Mouse (Mus musculus) lung, embryonic 14.5 days (tissue): ENCODE results near the gene Cldn14. TPM values are rescaled to one million over a fixed set of nuclear protein-coding genes. Genes with fewer than 3 reads are reported as not detected.

Source experiments
- ATAC-seq: fragments of 200-750 bp; cut with Nextera tagmentation; 2 replicates; pipeline ENCODE4 v1.8.0; 2017; ENCODE audit warnings: mild to moderate bottlenecking, moderate TSS enrichment, moderate library complexity; ENCODE audit not compliant: insufficient read depth
- DNase-seq: peaks from one replicate; pipeline ENCODE4 v3.0.0-alpha.2; 2015
- H3K27ac ChIP-seq: fragments of 300-500 bp; sonication (generic); 2 replicates; pipeline ENCODE4 v1.5.1; 2014; ENCODE audit warnings: low read depth, mild to moderate bottlenecking, moderate library complexity
- H3K27me3 ChIP-seq: fragments of 300-500 bp; sonication (generic); 2 replicates; pipeline ENCODE4 v1.6.1; 2014; ENCODE audit warnings: low read length, control low read depth; ENCODE audit not compliant: insufficient read depth
- H3K36me3 ChIP-seq: fragments of 300-500 bp; sonication (generic); 2 replicates; pipeline ENCODE4 v1.6.1; 2014; ENCODE audit warnings: control low read depth; ENCODE audit not compliant: insufficient read depth
- H3K4me1 ChIP-seq: fragments of 300-500 bp; sonication (generic); 2 replicates; pipeline ENCODE4 v1.6.1; 2014; ENCODE audit warnings: antibody characterized with exemption, control low read depth; ENCODE audit not compliant: insufficient read depth
- H3K4me2 ChIP-seq: fragments of 300-500 bp; sonication (generic); 2 replicates; pipeline ENCODE4 v1.6.1; 2014; ENCODE audit warnings: mild to moderate bottlenecking
- H3K4me3 ChIP-seq: fragments of 300-500 bp; sonication (generic); 2 replicates; pipeline ENCODE4 v1.5.1; 2014; ENCODE audit warnings: low read depth, low read length
- H3K9ac ChIP-seq: fragments of 300-500 bp; sonication (generic); 2 replicates; pipeline ENCODE4 v1.6.1; 2014
- H3K9me3 ChIP-seq: fragments of 300-500 bp; sonication (generic); 2 replicates; pipeline ENCODE4 v1.6.1; 2016; ENCODE audit warnings: low read depth, low read length, control low read depth
- CTCF ChIP-seq: IDR thresholded peaks from 2 replicates; pipeline ENCODE4 v1.5.1; 2016; ENCODE audit warnings: antibody characterized with exemption, low read depth
- WGBS: fragments of 180-500 bp; shearing (Covaris S2); extraction: QIAGEN DNeasy Blood & Tissue Kit; methylation state at CpG from one replicate; pipeline ENCODE4 v1.1.7; 2014; 5-methylcytosine and 5-hydroxymethylcytosine counted together
- polyA plus RNA-seq: library from polyadenylated mRNA; unstranded; fragments of >200 nt; fragmentation: Nextera tagmentation; extraction: Ambion mirVana; gene quantifications from 2 replicates; pipeline ENCODE4 v1.2.1, GENCODE M21; 2014

Cldn14 gene
- polyA plus RNA-seq, 1 experiment from 2014 or later = not detected

DNA sequence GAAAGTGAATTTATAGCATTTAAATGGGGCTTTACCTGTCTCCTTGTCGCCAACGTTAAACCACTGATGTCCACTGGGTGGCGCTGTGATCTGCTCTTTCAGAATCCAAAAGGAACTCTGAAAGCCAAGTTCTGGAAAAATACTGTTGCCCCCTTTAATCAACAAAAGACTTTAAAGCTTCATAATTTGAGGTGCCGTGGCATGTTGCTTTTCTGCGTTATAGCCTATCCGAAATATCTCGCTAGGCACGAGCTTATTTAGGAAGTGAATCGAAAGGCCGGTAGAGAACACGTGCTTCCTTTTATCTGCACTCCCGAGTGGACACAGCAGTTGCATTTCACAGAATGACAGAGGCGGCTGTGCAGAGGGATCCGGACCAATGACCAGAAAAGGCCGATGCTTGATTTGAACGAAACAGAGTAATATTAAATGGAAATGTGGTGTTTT, 70.2 kb downstream of the Cldn14 start:
- no peaks in the 10 kb centered on the region for H3K9me3 ChIP-seq
- peaks cover 6% of the 10 kb centered on the region; the same call in 1 of the 2 replicates for H3K4me1 ChIP-seq
- H3K4me2 ChIP-seq = peak overlapping the region; percentile 57
- no peak overlapping the region for H3K27ac ChIP-seq
- WGBS = 6% methylated on average over 16 of the region's 16 CpGs
- no peaks in the 10 kb centered on the region for H3K36me3 ChIP-seq
- ATAC-seq (no peak), DNase-seq (peak; percentile 95)
- H3K4me3 ChIP-seq = peak overlapping the region; percentile 10
- peaks cover 24% of the 10 kb centered on the region for H3K27me3 ChIP-seq
- peak; percentile 88 for TF ChIP-seq CTCF
- no peak overlapping the region for H3K9ac ChIP-seq

DNA sequence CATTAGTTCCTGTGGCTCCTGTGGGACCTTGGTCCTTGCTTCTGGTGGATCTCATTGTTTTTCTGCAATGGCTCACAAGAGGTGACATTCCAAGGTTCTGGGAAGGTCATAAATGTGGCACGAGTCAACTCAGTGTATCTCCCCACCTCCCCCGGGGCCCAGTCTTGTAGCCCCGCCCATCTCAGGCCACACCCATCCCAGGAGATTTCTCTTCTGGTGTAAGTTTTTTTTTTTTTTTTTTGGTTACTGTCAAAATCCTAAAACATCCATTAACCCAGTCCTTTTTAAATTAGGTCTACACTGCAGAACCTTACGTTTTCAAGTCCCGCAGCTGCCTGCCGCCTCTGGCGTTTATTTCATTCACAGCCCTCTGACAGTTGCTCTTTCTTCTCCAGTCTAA, 73.6 kb downstream of the Cldn14 start:
- Histone ChIP-seq H3K9me3 (no peaks in the 10 kb centered on the region), H3K36me3 (no peaks in the 10 kb centered on the region), H3K27ac (no peak overlapping the region), H3K27me3 (peaks cover 24% of the 10 kb centered on the region), H3K4me1 (no peaks in the 10 kb centered on the region), H3K4me3 (no peak overlapping the region), H3K9ac (no peak overlapping the region), H3K4me2 (no peak overlapping the region)
- TF ChIP-seq CTCF = no peak
- WGBS = 16% methylated on average over 7 of the region's 7 CpGs
- no peak for ATAC-seq
- no peak for DNase-seq

DNA sequence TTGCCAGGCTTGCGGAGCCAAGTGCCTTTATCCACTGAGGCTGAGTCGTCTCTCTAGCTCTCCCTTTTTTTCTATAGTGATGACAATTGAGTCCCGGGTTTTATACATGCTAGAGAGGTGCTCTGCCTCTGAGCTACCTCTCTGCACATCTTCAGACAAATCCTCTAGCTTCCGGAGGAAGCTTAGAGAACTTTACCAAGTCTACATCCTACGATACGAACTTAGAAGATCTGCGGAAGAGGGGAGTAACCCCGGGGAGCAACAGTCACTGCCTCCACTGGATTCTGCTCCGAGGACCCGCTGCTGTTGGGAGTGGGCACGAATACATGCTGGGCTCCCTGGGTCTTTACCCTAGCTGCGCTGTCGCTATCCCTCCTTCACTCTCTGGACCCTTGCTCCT, 74.0 kb downstream of the Cldn14 start:
- Histone ChIP-seq H3K4me2 (no peak overlapping the region), H3K27ac (no peak overlapping the region), H3K9me3 (no peaks in the 10 kb centered on the region), H3K9ac (no peak overlapping the region), H3K4me1 (no peaks in the 10 kb centered on the region), H3K27me3 (peaks cover 24% of the 10 kb centered on the region), H3K4me3 (no peak overlapping the region), H3K36me3 (no peaks in the 10 kb centered on the region)
- TF ChIP-seq CTCF = no peak
- ATAC-seq (no peak), DNase-seq (no peak)
- WGBS = 19% methylated on average over 13 of the region's 13 CpGs

DNA sequence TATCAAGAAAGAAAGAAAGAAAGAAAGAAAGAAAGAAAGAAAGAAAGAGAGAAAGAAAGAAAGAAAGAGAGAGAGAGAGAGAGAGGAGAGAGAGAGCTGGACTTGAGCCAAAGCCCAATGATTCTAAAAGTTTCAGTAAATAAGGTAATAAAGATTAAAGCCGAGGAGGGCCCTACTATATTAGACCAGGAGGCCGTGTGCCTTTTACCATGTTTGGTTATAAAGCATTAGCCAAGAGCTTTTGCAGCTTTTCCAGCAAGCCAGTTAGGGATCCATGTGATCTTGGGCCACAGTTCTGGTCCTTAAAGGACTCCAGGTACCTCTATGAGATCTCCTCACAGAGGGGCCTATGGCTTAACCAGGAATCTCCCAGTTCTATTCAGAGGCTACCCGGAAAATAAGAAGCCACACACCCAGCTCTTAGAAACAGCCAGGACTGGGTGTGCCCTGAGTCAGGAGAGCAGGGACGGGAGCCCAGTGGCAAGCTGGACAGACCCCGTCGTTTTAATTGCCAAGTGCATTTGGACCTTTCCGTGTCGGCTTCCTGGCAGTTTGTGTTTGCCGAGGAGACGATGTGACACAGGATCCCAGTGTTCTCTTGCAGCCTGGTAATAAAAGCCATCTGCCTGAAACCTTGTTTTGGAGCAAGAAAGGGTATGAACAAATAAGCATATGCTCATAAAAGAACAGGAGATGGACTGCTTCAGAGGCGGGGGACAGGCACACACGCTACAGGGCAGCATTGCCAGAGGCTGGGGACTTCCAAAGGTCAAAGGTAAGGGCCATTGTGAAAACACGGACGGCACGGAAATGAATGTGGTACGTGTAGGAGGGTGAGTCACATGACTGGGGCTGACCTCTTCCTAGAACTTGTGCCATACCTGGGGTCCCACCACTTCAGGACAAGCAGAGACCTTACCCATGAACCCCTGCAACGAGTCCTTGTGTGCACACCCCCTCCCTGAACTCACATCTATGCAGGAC, 76.2 kb downstream of the Cldn14 start:
- ATAC-seq = no peak
- Histone ChIP-seq H3K4me3 (no peak overlapping the region), H3K27me3 (peaks cover 24% of the 10 kb centered on the region), H3K9me3 (no peaks in the 10 kb centered on the region), H3K9ac (no peak overlapping the region), H3K4me2 (no peak overlapping the region), H3K27ac (no peak overlapping the region), H3K36me3 (no peaks in the 10 kb centered on the region), H3K4me1 (no peaks in the 10 kb centered on the region)
- no peak for DNase-seq
- TF ChIP-seq CTCF = no peak
- 54% methylated on average over 17 of the region's 17 CpGs for WGBS

DNA sequence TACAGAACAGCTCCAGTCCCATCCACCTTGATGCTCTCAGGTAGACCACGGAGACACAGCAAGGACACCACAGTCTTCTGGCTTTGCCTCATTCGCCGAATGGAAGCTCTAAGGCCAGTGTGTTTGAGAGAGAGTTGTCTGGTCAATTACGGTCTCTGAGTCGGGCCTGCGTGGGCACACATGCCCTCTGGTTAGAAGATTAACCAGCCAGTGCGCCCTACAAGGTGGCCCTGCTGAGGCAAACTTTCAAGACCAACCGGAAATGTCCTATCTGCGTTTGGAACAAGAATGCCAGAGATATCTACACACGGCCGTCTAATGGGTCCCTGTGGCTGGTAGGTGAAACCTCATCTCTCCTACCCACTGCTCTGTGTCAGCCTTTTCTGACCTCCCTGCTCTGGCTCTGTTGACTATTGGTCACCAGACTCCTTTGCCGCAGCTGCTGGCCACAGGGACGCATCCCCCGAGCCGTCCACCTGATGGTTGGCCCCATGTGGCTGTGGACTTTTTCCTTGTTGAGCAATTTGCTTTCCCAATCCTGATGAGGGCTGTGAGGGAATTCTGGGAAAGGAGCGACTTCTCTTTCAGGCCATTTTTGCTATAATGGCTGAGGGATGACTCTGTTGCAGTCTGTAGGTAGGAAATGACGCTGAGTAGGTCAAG, 79.1 kb downstream of the Cldn14 start:
- Histone ChIP-seq H3K4me3 (no peak overlapping the region), H3K9ac (no peak overlapping the region), H3K36me3 (no peaks in the 10 kb centered on the region), H3K4me1 (no peaks in the 10 kb centered on the region), H3K27me3 (peaks cover 6% of the 10 kb centered on the region), H3K9me3 (no peaks in the 10 kb centered on the region), H3K27ac (no peak overlapping the region), H3K4me2 (no peak overlapping the region)
- WGBS = 80% methylated on average over 17 of the region's 17 CpGs
- ATAC-seq (no peak), DNase-seq (no peak)
- no peak for TF ChIP-seq CTCF

DNA sequence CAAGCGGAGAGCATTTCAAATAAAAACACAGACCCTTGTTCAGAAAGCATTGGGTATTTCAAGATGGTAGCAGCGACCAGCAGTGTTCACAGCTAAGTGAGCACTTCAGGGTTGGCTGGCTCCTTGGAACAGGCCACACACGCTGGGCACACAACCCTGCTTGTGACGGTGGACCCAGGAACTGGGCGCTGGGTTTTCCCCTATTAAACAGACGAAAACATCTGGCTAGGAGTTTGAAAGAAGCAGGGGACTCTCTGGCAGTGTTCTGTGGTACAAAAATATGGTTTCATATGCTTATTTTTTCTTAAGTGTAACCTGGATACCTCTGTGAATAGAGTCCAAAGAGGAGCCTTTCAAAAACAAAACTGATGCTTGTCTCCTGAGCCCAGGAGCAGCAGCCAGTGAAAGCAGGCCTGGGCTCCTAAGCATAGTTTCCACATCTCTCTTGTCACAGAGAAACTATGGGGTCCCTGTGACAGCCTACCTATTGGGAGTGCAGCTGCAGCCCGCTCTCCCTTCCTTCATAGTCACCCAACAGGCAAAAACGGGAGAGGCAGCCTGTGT, 82.9 kb downstream of the Cldn14 start:
- DNase-seq (no peak), ATAC-seq (no peak)
- Histone ChIP-seq H3K27ac (no peak overlapping the region), H3K9me3 (no peaks in the 10 kb centered on the region), H3K4me3 (no peak overlapping the region), H3K9ac (no peak overlapping the region), H3K36me3 (no peaks in the 10 kb centered on the region), H3K4me1 (no peaks in the 10 kb centered on the region), H3K4me2 (no peak overlapping the region), H3K27me3 (no peaks in the 10 kb centered on the region)
- TF ChIP-seq CTCF = no peak
- WGBS = 77% methylated on average over 8 of the region's 8 CpGs

DNA sequence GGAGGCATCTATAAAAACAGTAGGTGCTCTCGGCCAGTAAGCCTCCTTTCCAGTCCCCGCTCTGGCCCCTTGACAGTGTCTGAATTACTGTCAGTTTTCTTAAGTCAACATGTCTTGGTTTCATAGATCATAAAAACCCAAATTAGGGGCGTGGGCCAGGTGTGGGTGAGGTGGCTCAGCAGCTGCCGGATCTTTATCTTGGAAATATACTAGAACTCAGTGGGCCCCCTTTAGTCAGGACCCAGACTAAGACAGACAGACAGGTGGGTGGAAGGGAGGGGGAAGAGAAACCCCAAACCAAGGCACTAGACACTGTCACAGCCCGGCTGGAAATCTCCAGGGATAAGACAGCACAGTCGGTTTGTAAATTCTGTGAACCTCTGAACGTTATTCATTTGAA, 84.8 kb downstream of the Cldn14 start:
- H3K36me3 ChIP-seq = no peaks in the 10 kb centered on the region
- no peak for TF ChIP-seq CTCF
- WGBS = 62% methylated on average over 7 of the region's 7 CpGs
- H3K9ac ChIP-seq = no peak overlapping the region
- H3K27ac ChIP-seq = no peak overlapping the region
- no peaks in the 10 kb centered on the region for H3K4me1 ChIP-seq
- ATAC-seq (no peak), DNase-seq (no peak)
- H3K9me3 ChIP-seq = no peaks in the 10 kb centered on the region
- no peak overlapping the region for H3K4me3 ChIP-seq
- no peak overlapping the region for H3K4me2 ChIP-seq
- H3K27me3 ChIP-seq = no peaks in the 10 kb centered on the region
